Mouse (Mus musculus) megakaryocyte progenitor cell, adult 5-6 weeks (primary cell): ENCODE measurements around the gene Pde4a. TPM values are rescaled to one million over a fixed set of nuclear protein-coding genes. Genes with fewer than 3 reads are reported as not detected.
"Not testable (repeated sequence)": the region's sequence is repeated elsewhere in the genome, so short reads cannot be mapped to it uniquely, and the experiment has no call there.

Experiments used
- ATAC-seq: replicated peaks from 2 replicates; pipeline ENCODE4 v1.8.0; 2016; ENCODE audit warnings: mild to moderate bottlenecking, moderate TSS enrichment, inconsistent platforms; ENCODE audit not compliant: poor library complexity
- total RNA-seq, 2 experiments: library from RNA; stranded (forward) in 1 of 2; stranded (reverse) in 1 of 2; fragments of 157-497, 149-512 nt in 1 of 2; fragments of 200-1000 nt in 1 of 2; gene quantifications; 2 replicates each; pipeline versions ENCODE4 v1.2.3 to v1.2.4; 2015 to 2017

Gene Pde4a
- total RNA-seq, 2 experiments from 2014 or later, result 4.0 to 15.2 TPM

GRCm38 (mm10) chr9:21216050-21216841 lies 50.7 kb downstream of the Pde4a start:
- ATAC-seq, result no peak

- ATAC-seq, result no peak
These were observed 54.3 kb downstream of the Pde4a start for GRCm38 (mm10) chr9:21219820-21220219.

- peak; percentile 84 for ATAC-seq
These were observed 55.2 kb downstream of the Pde4a start for GRCm38 (mm10) chr9:21220490-21221382.

- ATAC-seq, result peak; percentile 68
These were observed 55.9 kb downstream of the Pde4a start for GRCm38 (mm10) chr9:21221383-21221929.

- not testable (repeated sequence) for ATAC-seq
These were observed 58.0 kb downstream of the Pde4a start for GRCm38 (mm10) chr9:21223490-21223889.

GRCm38 (mm10) chr9:21223906-21224305 lies 58.4 kb downstream of the Pde4a start:
- ATAC-seq, result no peak

- no peak for ATAC-seq
These were observed 59.3 kb downstream of the Pde4a start for GRCm38 (mm10) chr9:21224576-21225414.

- no peak for ATAC-seq
These were observed 59.9 kb downstream of the Pde4a start for GRCm38 (mm10) chr9:21225415-21225758.

GRCm38 (mm10) chr9:21227342-21227741 lies 61.8 kb downstream of the Pde4a start:
- peak; percentile 63 for ATAC-seq

- ATAC-seq, result no peak
These were observed 66.0 kb downstream of the Pde4a start for GRCm38 (mm10) chr9:21231551-21231950.

GRCm38 (mm10) chr9:21232867-21233266 lies 67.4 kb downstream of the Pde4a start:
- ATAC-seq, result no peak

GRCm38 (mm10) chr9:21233366-21233765 lies 67.9 kb downstream of the Pde4a start:
- no peak for ATAC-seq

- no peak for ATAC-seq
These were observed 68.3 kb downstream of the Pde4a start for GRCm38 (mm10) chr9:21233805-21234204.

GRCm38 (mm10) chr9:21235341-21235740 lies 69.8 kb downstream of the Pde4a start:
- 0 out of 2 replicates have a peak, but pooled peaks have one; percentile 10 for ATAC-seq

GRCm38 (mm10) chr9:21236991-21237367 lies 71.5 kb downstream of the Pde4a start:
- no peak for ATAC-seq

GRCm38 (mm10) chr9:21237368-21238003 lies 72.0 kb downstream of the Pde4a start:
- peak; percentile 66 for ATAC-seq

- no peak for ATAC-seq
These were observed 72.7 kb downstream of the Pde4a start for GRCm38 (mm10) chr9:21238004-21238732.

- ATAC-seq, result peak; percentile 52
These were observed 73.4 kb downstream of the Pde4a start, which contains the start of gene Keap1 for GRCm38 (mm10) chr9:21238733-21239464. Keap1 (minus strand) TSS chr9:21239361.

GRCm38 (mm10) chr9:21239465-21239848 lies 73.9 kb downstream of the Pde4a start:
- ATAC-seq, result no peak
